Mouse (Mus musculus) MEL (cell line): ENCODE measurements around the gene Hist3h2a. TPM values are rescaled to one million over a fixed set of nuclear protein-coding genes. Genes with fewer than 3 reads are reported as not detected.

Experiments used
- DNase-seq: peaks from one replicate; pipeline ENCODE4 v3.0.0; 2011; ENCODE audit warnings: low read depth, low spot score
- H3K27ac ChIP-seq: 2 replicates; pipeline ENCODE4 v1.5.1; 2012; ENCODE audit warnings: low read depth, mild to moderate bottlenecking, control low read depth, low read length, moderate library complexity; ENCODE audit not compliant: control insufficient read depth
- H3K27me3 ChIP-seq, 2 experiments: fragments of 150-350 bp in 1 of 2; sonication (generic) in 1 of 2; 2 replicates each; pipeline ENCODE4 v1.6.1; 2012; ENCODE audit warnings: low read length in 2 of 2, mild to moderate bottlenecking in 2 of 2, improper control_type of control experiment in 1 of 2, moderate library complexity in 1 of 2; ENCODE audit not compliant: insufficient read depth in 2 of 2, control insufficient read depth in 1 of 2
- H3K36me3 ChIP-seq, 2 experiments: 2 replicates each; pipeline ENCODE4 v1.6.1; 2012 to 2014; ENCODE audit warnings: low read length in 2 of 2, improper control_type of control experiment in 1 of 2, inconsistent platforms in 1 of 2, mild to moderate bottlenecking in 1 of 2; ENCODE audit not compliant: insufficient read depth in 2 of 2, control insufficient read depth in 1 of 2
- H3K4me1 ChIP-seq, 2 experiments: fragments of 150-350 bp in 1 of 2; sonication (generic) in 1 of 2; 2 replicates each; pipeline ENCODE4 v1.6.1; 2012; ENCODE audit warnings: low read length in 2 of 2, improper control_type of control experiment in 1 of 2, mild to moderate bottlenecking in 1 of 2; ENCODE audit not compliant: insufficient read depth in 2 of 2, control insufficient read depth in 1 of 2
- H3K4me3 ChIP-seq, 2 experiments: fragments of 150-350 bp in 1 of 2; sonication (generic) in 1 of 2; 2 replicates each; pipeline ENCODE4 v1.5.1; 2012; ENCODE audit warnings: low read depth in 2 of 2, low read length in 2 of 2, mild to moderate bottlenecking in 2 of 2, moderate library complexity in 2 of 2, control low read depth in 1 of 2, improper control_type of control experiment in 1 of 2; ENCODE audit not compliant: control insufficient read depth in 1 of 2, insufficient read depth in 1 of 2
- H3K79me2 ChIP-seq: 2 replicates; pipeline ENCODE4 v1.6.1; 2012; ENCODE audit warnings: mild to moderate bottlenecking, low read length, moderate library complexity; ENCODE audit not compliant: control insufficient read depth, poor library complexity, insufficient read depth
- H3K9ac ChIP-seq: 2 replicates; pipeline ENCODE4 v1.6.1; 2012; ENCODE audit warnings: low read depth, mild to moderate bottlenecking, control low read depth, low read length, moderate library complexity; ENCODE audit not compliant: control insufficient read depth, poor library complexity, severe bottlenecking
- H3K9me3 ChIP-seq: fragments of 150-350 bp; sonication (generic); replicated peaks from 2 replicates; pipeline ENCODE4 v1.6.1; 2012; ENCODE audit warnings: mild to moderate bottlenecking, low read length, improper control_type of control experiment, moderate library complexity; ENCODE audit not compliant: insufficient read depth
- BHLHE40 ChIP-seq: IDR thresholded peaks from 2 replicates; pipeline ENCODE4 v1.6.1; 2012; ENCODE audit warnings: low read depth, mild to moderate bottlenecking, inconsistent platforms, low read length, improper control_type of control experiment, borderline replicate concordance
- CHD1 ChIP-seq: IDR thresholded peaks from 2 replicates; pipeline ENCODE4 v1.6.1; 2012; ENCODE audit warnings: low read depth, mild to moderate bottlenecking, inconsistent platforms, low read length, improper control_type of control experiment
- CHD2 ChIP-seq: IDR thresholded peaks from 2 replicates; pipeline ENCODE4 v1.6.1; 2011; ENCODE audit warnings: low read length, improper control_type of control experiment
- ETS1 ChIP-seq: IDR thresholded peaks from 2 replicates; pipeline ENCODE4 v1.6.1; 2012; ENCODE audit warnings: low read depth, mild to moderate bottlenecking, inconsistent platforms, low read length, improper control_type of control experiment, moderate library complexity
- GABPA ChIP-seq: IDR thresholded peaks from 2 replicates; pipeline ENCODE4 v1.6.1; 2012; ENCODE audit warnings: low read depth, mild to moderate bottlenecking, inconsistent platforms, low read length, improper control_type of control experiment, moderate library complexity
- HCFC1 ChIP-seq: IDR thresholded peaks from 2 replicates; pipeline ENCODE4 v1.6.1; 2012; ENCODE audit warnings: low read depth, mild to moderate bottlenecking, inconsistent platforms, low read length, improper control_type of control experiment, moderate library complexity
- KAT2A ChIP-seq: conservative IDR thresholded peaks from 2 replicates; pipeline ENCODE4 v1.6.1; 2012; ENCODE audit warnings: low read depth, low read length, improper control_type of control experiment, inconsistent platforms
- MAX ChIP-seq: IDR thresholded peaks from 2 replicates; pipeline ENCODE4 v1.6.1; 2011; ENCODE audit warnings: low read length, improper control_type of control experiment
- MEF2A ChIP-seq: IDR thresholded peaks from 2 replicates; pipeline ENCODE4 v1.6.1; 2014; ENCODE audit warnings: low read depth, mild to moderate bottlenecking, inconsistent platforms, low read length, improper control_type of control experiment; ENCODE audit not compliant: poor library complexity, insufficient replicate concordance, severe bottlenecking; ENCODE audit errors: extremely low read depth
- MXI1 ChIP-seq: IDR thresholded peaks from 2 replicates; pipeline ENCODE4 v1.6.1; 2011; ENCODE audit warnings: mild to moderate bottlenecking, low read depth, low read length, improper control_type of control experiment
- MYB ChIP-seq: IDR thresholded peaks from 2 replicates; pipeline ENCODE4 v1.6.1; 2011; ENCODE audit warnings: mild to moderate bottlenecking, low read depth, low read length, improper control_type of control experiment
- MYC ChIP-seq: IDR thresholded peaks from 2 replicates; pipeline ENCODE4 v1.6.1; 2011; ENCODE audit warnings: low read depth, mild to moderate bottlenecking, low read length, improper control_type of control experiment, moderate library complexity
- NELFE ChIP-seq: IDR thresholded peaks from 2 replicates; pipeline ENCODE4 v1.6.1; 2011; ENCODE audit warnings: low read depth, low read length, improper control_type of control experiment
- NRF1 ChIP-seq: IDR thresholded peaks from 2 replicates; pipeline ENCODE4 v1.6.1; 2014; ENCODE audit warnings: low read depth, mild to moderate bottlenecking, inconsistent platforms, low read length, improper control_type of control experiment, moderate library complexity; ENCODE audit not compliant: poor library complexity, insufficient read depth, severe bottlenecking
- POLR2AphosphoS2 ChIP-seq: IDR thresholded peaks from 2 replicates; pipeline ENCODE4 v1.6.1; 2011; ENCODE audit warnings: low read length, improper control_type of control experiment
- POLR2AphosphoS5 ChIP-seq: IDR thresholded peaks from 2 replicates; pipeline ENCODE4 v1.6.1; 2012; ENCODE audit warnings: low read depth, borderline replicate concordance, mild to moderate bottlenecking, inconsistent platforms, low read length, moderate library complexity, mixed read lengths
- RAD21 ChIP-seq: IDR thresholded peaks from 2 replicates; pipeline ENCODE4 v1.6.1; 2011; ENCODE audit warnings: mild to moderate bottlenecking, low read depth, low read length, improper control_type of control experiment
- SIN3A ChIP-seq: IDR thresholded peaks from 2 replicates; pipeline ENCODE4 v1.6.1; 2012; ENCODE audit warnings: low read length, improper control_type of control experiment, inconsistent platforms
- TAL1 ChIP-seq: IDR thresholded peaks from 2 replicates; pipeline ENCODE4 v1.6.1; 2012; ENCODE audit warnings: mild to moderate bottlenecking, inconsistent platforms, low read length, moderate library complexity, mixed read lengths
- TBP ChIP-seq: IDR thresholded peaks from 2 replicates; pipeline ENCODE4 v1.8.0; 2011; ENCODE audit warnings: low read depth, low read length, improper control_type of control experiment
- UBTF ChIP-seq: IDR thresholded peaks from 2 replicates; pipeline ENCODE4 v1.6.1; 2012; ENCODE audit warnings: low read depth, mild to moderate bottlenecking, inconsistent platforms, low read length, improper control_type of control experiment, moderate library complexity, borderline replicate concordance; ENCODE audit not compliant: insufficient read depth
- ZC3H11A ChIP-seq: IDR thresholded peaks from 2 replicates; pipeline ENCODE4 v1.6.1; 2012; ENCODE audit warnings: low read depth, mild to moderate bottlenecking, inconsistent platforms, low read length, improper control_type of control experiment
- ZMIZ1 ChIP-seq: IDR thresholded peaks from 2 replicates; pipeline ENCODE4 v1.6.1; 2012; ENCODE audit warnings: low read depth, mild to moderate bottlenecking, inconsistent platforms, low read length, improper control_type of control experiment, moderate library complexity
- ZNF384 ChIP-seq: IDR thresholded peaks from 2 replicates; pipeline ENCODE4 v1.6.1; 2012; ENCODE audit warnings: low read depth, mild to moderate bottlenecking, inconsistent platforms, low read length, improper control_type of control experiment
- polyA plus RNA-seq, 2 experiments: library from polyadenylated mRNA; stranded (reverse) in 1 of 2; unstranded in 1 of 2; fragments of >175 nt in 1 of 2; fragments of >200 nt in 1 of 2; gene quantifications; 2 replicates each; pipeline versions ENCODE4 v1.2.1 to v1.2.4; 2012; ENCODE audit warnings: low replicate concordance in 2 of 2, low read depth in 1 of 2; ENCODE audit not compliant: insufficient read length in 2 of 2, insufficient read depth in 1 of 2, missing spikeins in 1 of 2
- total RNA-seq: library from RNA; depleted of rRNA; stranded (reverse); fragments of 300-350 nt; gene quantifications from 2 replicates; pipeline ENCODE4 v1.2.3, GENCODE M21; 2012

Hist3h2a gene
- total and polyA plus RNA-seq, 3 experiments = 0.42 to 184 TPM; not detected in 1

DNA sequence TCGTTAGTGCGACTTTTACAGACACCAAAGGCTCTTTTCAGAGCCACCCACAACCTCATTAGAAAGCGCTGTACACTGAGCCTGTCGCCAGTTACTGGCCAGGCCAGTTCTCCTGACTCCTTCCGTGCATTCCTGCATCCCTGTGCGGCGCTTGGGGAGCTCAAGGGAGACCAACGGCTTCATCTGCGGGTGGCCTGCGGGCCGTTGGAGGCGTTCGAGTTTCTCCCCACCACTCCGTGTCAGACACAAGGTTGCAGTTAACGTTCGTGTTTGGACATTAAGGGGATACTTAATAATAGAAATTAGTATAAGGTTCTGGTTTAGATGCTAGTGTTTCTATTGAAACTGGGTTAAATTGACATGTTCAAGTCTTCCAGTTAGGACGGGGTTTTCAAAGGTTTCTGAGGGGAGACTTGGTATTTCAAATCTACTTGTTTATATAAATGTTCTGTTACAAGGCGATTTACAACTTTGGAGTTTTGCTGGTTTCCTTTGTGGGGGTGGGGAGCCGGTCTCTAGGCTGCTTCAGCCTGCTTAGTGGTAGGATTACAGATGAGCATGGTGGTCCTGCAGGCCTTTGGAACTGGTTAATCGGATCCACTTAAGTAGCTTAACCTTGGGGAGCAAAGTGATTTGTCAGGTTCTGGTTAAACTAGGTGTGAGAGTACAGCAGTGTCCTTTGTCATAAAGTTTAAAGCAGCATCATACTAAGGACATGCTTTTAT is 820 bp downstream of the Hist3h2a start (continued):
- TF ChIP-seq POLR2AphosphoS5 (no peak), ZC3H11A (no peak), NRF1 (no peak), KAT2A (no peak)

DNA sequence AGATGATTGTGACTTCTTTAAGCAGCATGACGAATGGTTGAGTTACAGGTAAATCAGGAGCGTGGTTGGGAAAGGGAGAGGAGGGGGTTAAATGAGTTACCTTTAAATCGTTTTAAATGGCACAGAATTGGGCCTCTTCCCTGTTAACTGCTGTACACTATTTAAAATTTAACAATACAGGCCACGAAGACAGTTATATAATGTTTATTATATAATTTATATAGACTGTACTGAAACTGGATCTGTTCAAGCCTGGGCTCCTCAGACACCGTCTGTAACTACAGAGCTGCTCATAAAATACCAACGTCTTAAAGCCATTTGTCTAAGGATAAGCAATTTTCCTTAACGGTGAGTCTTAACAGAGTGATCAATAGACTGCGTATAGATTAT is 1.4 kb downstream of the Hist3h2a start:
- H3K4me3 ChIP-seq = peak overlapping the region; percentile 37 to 74
- H3K36me3 ChIP-seq = peaks cover 0 to 14% of the 10 kb centered on the region in 2 experiments; a peak in 2 of 4 replicates
- no peaks in the 10 kb centered on the region for H3K9me3 ChIP-seq
- peaks cover 0 to 3% of the 10 kb centered on the region in 2 experiments; a peak in 2 of 4 replicates for H3K27me3 ChIP-seq
- H3K79me2 ChIP-seq = peaks cover 11% of the 10 kb centered on the region
- peak overlapping the region; percentile 82 for H3K9ac ChIP-seq
- no peak for DNase-seq
- peak overlapping the region; percentile 92 for H3K27ac ChIP-seq
- peaks cover 5 to 16% of the 10 kb centered on the region in 2 experiments; a peak in 3 of 4 replicates for H3K4me1 ChIP-seq
- TF ChIP-seq GABPA = no peak
- TF ChIP-seq ETS1 = no peak
- no peak for TF ChIP-seq CHD2
- no peak for TF ChIP-seq MXI1
- 0 out of 2 replicates have a peak, but pooled peaks have one; percentile 6 for TF ChIP-seq NELFE
- TF ChIP-seq TAL1 = no peak

DNA sequence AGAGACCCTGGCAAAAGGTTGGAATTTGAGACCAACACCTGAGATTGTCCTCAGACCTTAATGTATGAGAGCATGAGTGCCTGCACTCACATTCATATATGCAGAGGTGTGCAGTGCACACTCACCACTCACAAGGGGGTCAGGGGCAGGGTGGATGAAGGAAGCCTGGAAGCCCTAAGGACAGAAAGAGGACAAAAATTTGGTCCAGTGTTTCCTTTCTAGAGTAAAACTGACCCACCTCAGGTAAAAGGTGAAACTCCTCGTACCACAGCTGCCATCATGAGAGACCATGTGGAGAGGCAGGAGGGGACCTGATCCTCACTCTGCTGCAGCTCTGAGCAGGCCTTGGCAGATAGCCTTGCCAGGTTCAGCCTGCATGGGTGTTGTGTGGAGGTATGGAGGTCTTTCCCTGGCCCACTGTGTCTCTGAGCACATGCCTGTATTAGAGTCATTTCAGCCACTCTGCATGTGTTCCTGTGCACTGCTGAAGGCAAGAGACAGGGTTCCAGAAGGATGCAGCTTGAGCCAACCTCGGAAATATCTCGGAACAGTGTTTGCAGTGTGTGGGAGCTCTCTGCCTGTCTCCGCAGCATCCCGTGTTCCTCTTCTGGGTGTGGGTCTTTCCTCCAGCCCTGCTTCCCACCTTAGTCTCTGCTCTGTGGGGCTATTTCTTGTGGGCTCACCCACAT is 2.9 kb downstream of the Hist3h2a start:
- Histone ChIP-seq H3K9ac (no peak overlapping the region), H3K36me3 (peaks cover 0 to 14% of the 10 kb centered on the region in 2 experiments; a peak in 2 of 4 replicates), H3K27me3 (no peaks in the 10 kb centered on the region), H3K27ac (no peak overlapping the region), H3K79me2 (peaks cover 11% of the 10 kb centered on the region), H3K4me3 (no peak overlapping the region), H3K9me3 (no peaks in the 10 kb centered on the region), H3K4me1 (peaks cover 5 to 16% of the 10 kb centered on the region in 2 experiments; a peak in 3 of 4 replicates)
- TF ChIP-seq ZNF384 (no peak), SIN3A (no peak), BHLHE40 (no peak), TBP (no peak), HCFC1 (no peak), GABPA (no peak), MXI1 (no peak), MEF2A (no peak), MYB (no peak), MAX (no peak), NRF1 (no peak), RAD21 (no peak), CHD1 (no peak), POLR2AphosphoS2 (no peak), ZMIZ1 (no peak), MYC (no peak), UBTF (no peak), KAT2A (no peak), CHD2 (no peak)
- no peak for DNase-seq
